Mouse (Mus musculus) liver, embryonic 13.5 days (tissue): ENCODE data around the gene Hecw2. TPM values are rescaled to one million over a fixed set of nuclear protein-coding genes. Genes with fewer than 3 reads are reported as not detected.

Source experiments
- ATAC-seq: fragments of 200-750 bp; cut with Nextera tagmentation; 2 replicates; pipeline ENCODE4 v1.8.0; 2017; ENCODE audit warnings: low read depth, mild to moderate bottlenecking, moderate number of reproducible peaks, moderate library complexity
- DNase-seq: peaks from one replicate; pipeline ENCODE4 v3.0.0; 2022
- H3K27ac ChIP-seq: fragments of 300-500 bp; sonication (generic); 2 replicates; pipeline ENCODE4 v1.5.1; 2015; ENCODE audit warnings: moderate library complexity, mild to moderate bottlenecking, inconsistent platforms
- H3K27me3 ChIP-seq: fragments of 300-500 bp; sonication (generic); 2 replicates; pipeline ENCODE4 v1.6.1; 2015; ENCODE audit warnings: mild to moderate bottlenecking, inconsistent platforms
- H3K36me3 ChIP-seq: fragments of 300-500 bp; sonication (generic); 2 replicates; pipeline ENCODE4 v1.6.1; 2015; ENCODE audit warnings: mild to moderate bottlenecking, inconsistent platforms
- H3K4me1 ChIP-seq: fragments of 300-500 bp; sonication (generic); replicated peaks from 2 replicates; pipeline ENCODE4 v1.6.1; 2015; ENCODE audit warnings: inconsistent platforms
- H3K4me2 ChIP-seq: fragments of 300-500 bp; sonication (generic); 2 replicates; pipeline ENCODE4 v1.6.1; 2015; ENCODE audit warnings: inconsistent platforms, mild to moderate bottlenecking, moderate library complexity
- H3K4me3 ChIP-seq: fragments of 300-500 bp; sonication (generic); replicated peaks from 2 replicates; pipeline ENCODE4 v1.5.1; 2015; ENCODE audit warnings: mild to moderate bottlenecking, inconsistent platforms
- H3K9ac ChIP-seq: fragments of 300-500 bp; sonication (generic); 2 replicates; pipeline ENCODE4 v1.6.1; 2015; ENCODE audit warnings: mild to moderate bottlenecking, inconsistent platforms
- H3K9me3 ChIP-seq: fragments of 300-500 bp; sonication (generic); replicated peaks from 2 replicates; pipeline ENCODE4 v1.6.1; 2016; ENCODE audit warnings: inconsistent platforms
- WGBS: fragments of 180-500 bp; shearing (Covaris S2); methylation state at CpG from one replicate; pipeline ENCODE4 v1.1.7; 2015; ENCODE audit not compliant: insufficient replicate concordance; 5-methylcytosine and 5-hydroxymethylcytosine counted together
- polyA plus RNA-seq: library from polyadenylated mRNA; unstranded; fragments of >200 nt; fragmentation: Nextera tagmentation; extraction: Ambion mirVana; gene quantifications from 2 replicates; pipeline ENCODE4 v1.2.1, GENCODE M21; 2015

Hecw2 gene
- polyA plus RNA-seq, 1 experiment from 2014 or later = 0.45 TPM

DNA sequence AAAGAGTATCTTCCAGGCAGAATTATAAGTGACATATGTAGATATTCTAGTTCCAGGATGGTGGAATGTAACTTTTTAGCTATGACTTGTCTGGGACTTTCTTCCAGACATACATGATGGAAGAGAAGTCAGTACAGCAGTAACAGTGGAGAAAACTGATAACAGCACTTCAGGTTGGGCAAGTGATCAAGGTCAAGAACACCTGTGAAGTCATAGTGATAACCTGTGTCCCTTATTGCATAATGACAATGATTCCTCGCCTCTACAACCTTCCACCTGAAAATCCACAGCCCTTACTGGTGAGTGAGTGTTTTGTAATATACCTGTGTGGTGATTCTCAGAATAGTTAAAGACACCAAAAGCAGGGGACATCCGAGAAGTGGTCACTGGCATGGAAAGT lies 400.7 kb downstream of the Hecw2 start:
- no peak for ATAC-seq
- 56% methylated on average over 2 of the region's 2 CpGs for WGBS

DNA sequence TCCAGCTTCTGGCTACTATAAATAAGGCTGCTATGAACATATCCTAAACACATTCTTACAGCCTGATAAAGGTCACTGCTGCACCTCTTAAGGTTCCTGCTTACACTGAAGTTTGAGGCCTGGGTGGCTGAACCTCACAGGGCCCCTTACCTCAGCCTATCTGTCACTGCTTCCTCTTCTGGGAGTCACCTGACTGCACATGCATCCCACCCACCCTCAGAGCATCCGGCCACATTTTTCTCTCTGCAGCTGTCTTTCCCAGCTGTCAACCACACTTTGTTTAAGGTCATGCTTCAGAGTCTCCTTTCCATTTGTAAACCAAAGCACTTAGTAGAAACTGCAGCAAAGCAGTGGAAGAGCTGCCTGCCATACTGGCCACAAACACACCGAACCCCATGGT lies 403.6 kb downstream of the Hecw2 start:
- Histone ChIP-seq H3K4me1 (no peaks in the 10 kb centered on the region), H3K4me3 (no peak overlapping the region), H3K4me2 (no peak overlapping the region), H3K27ac (no peak overlapping the region), H3K9me3 (no peaks in the 10 kb centered on the region), H3K27me3 (no peaks in the 10 kb centered on the region), H3K9ac (no peak overlapping the region), H3K36me3 (no peaks in the 10 kb centered on the region)
- DNase-seq = no peak
- no peak for ATAC-seq
- WGBS = 47% methylated on average over 2 of the region's 2 CpGs

More for the DNA sequence above, 400.7 kb downstream of the Hecw2 start:
- no peaks in the 10 kb centered on the region for H3K9me3 ChIP-seq
- H3K4me1 ChIP-seq = no peaks in the 10 kb centered on the region
- no peak overlapping the region for H3K27ac ChIP-seq
- no peak overlapping the region for H3K4me2 ChIP-seq
- H3K9ac ChIP-seq = no peak overlapping the region
- no peaks in the 10 kb centered on the region for H3K36me3 ChIP-seq
- H3K4me3 ChIP-seq = no peak overlapping the region
- no peaks in the 10 kb centered on the region for H3K27me3 ChIP-seq
- no peak for DNase-seq

DNA sequence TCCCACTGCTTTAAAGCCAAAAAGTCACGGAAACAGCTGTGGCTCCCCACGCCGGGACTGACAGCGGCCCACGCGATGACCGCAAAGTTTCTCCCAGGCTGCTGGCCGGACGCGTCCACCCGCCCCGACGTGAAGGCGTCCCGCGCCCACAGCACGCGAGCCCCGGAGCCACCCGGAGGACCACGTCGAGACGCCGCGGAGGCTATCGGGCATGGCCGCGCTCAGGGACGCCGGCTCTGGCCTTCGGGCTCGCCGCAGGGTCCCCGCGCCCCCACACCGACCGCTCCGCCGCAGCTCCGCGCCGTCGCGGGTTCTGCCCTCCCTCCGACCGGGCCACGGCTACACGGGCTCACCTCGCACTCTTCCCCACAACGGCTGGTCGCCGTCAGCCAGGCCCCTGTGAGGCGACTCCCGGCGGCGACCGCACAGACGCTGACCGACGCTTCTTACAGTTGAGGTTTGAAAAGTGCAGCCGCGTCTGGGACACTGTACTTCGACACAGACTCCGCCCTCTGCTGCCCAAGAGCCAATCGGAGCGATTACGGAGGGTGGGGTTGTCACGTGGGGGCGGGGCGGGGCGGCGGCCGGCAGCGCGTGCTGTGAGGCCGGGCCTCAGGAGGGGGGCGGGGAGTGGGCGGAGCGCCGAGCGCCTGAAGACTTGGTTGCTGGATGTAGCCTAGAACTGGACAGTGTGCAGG lies 410.1 kb downstream of the Hecw2 start, which contains the start of gene Stk17b:
TSS of gene Stk17b (minus strand) at position 504 of the 698 bp plus-strand sequence.
- Histone ChIP-seq H3K4me3 (peak within 1 kb of the TSS; percentile 95), H3K4me1 (peaks cover 13% of the 10 kb centered on the region), H3K9ac (peak within 1 kb of the TSS; percentile 98), H3K9me3 (no peaks in the 10 kb centered on the region), H3K4me2 (peak within 1 kb of the TSS; percentile 74), H3K27ac (peak within 1 kb of the TSS; percentile 96), H3K36me3 (no peaks in the 10 kb centered on the region), H3K27me3 (no peaks in the 10 kb centered on the region)
- ATAC-seq = peak; percentile 96
- DNase-seq = peak; percentile 86
- WGBS = under 1% methylated on average over 81 of the region's 81 CpGs

DNA sequence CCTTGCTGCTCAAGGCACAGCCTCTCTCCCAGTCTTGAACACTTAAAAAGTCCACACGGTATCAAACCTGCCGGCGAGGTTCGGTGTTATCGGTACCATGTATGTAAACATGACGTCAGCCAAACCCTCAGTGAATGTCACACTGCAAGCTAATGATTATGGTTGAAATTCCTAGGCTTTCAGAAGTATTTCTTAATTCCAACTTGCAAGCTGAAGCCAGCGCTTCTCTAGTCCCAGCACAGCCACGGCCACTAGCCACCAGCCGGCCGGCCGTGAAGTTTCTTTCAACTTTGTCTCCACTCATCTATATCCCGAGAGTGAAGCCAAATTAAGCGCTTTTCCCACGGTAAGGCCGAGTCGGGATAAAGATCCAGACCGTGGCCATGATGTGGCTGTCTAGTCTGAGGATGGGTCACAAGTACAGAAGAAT lies 410.7 kb downstream of the Hecw2 start:
- H3K4me1 ChIP-seq = peaks cover 13% of the 10 kb centered on the region
- H3K36me3 ChIP-seq = no peaks in the 10 kb centered on the region
- H3K27me3 ChIP-seq = no peaks in the 10 kb centered on the region
- peak overlapping the region; percentile 95 for H3K4me3 ChIP-seq
- H3K9ac ChIP-seq = peak overlapping the region; percentile 98
- DNase-seq = peak; percentile 53
- under 1% methylated on average over 17 of the region's 17 CpGs for WGBS
- no peaks in the 10 kb centered on the region for H3K9me3 ChIP-seq
- peak overlapping the region; percentile 74 for H3K4me2 ChIP-seq
- peak overlapping the region; percentile 96 for H3K27ac ChIP-seq
- ATAC-seq = peak; percentile 56

DNA sequence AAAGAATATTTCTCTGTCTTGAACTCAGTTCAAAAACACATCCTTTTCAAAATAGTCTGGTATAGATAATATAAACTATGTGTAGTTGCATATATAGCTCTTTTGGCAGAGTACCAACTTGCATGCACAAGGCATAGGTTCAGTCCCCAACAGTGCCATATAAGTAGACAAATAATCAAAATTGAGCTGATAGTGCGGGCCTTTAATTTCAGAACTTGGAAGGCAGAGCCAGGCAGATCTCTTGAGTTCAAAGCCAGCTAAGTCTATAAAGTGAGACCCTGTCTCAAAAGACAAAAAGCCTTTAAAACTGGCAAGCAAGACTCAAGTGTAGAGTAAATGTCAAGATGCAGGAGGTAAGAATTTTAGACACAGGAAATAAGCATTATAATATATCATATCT lies 412.0 kb downstream of the Hecw2 start:
- no peaks in the 10 kb centered on the region for H3K9me3 ChIP-seq
- peak overlapping the region; percentile 46; the same call in 1 of the 2 replicates for H3K4me2 ChIP-seq
- peak overlapping the region; percentile 36 for H3K4me3 ChIP-seq
- ATAC-seq = no peak
- 82% methylated on average over 1 of the region's 1 CpGs for WGBS
- H3K4me1 ChIP-seq = peaks cover 14% of the 10 kb centered on the region
- no peak overlapping the region for H3K9ac ChIP-seq
- H3K27ac ChIP-seq = no peak overlapping the region
- no peak for DNase-seq
- no peaks in the 10 kb centered on the region for H3K36me3 ChIP-seq
- H3K27me3 ChIP-seq = no peaks in the 10 kb centered on the region

DNA sequence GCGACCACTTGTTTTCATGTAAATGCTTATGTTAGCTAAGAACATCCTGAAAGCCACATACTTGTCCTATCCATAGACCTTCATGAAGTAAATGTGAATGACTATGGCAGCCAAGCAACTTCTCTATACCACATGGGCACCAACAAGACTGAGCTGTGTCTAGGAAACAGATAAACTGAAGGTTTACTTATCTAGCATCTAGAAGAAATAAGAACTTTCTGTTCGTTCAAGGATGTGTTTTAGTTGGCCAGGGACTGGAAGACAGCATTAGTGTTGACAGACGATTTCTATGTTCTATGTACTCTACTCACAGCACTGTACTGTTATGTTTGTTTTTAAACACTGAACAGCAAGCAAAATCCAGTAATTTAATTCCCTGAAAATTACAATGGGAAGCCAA lies 412.9 kb downstream of the Hecw2 start:
- no peak overlapping the region for H3K27ac ChIP-seq
- 44% methylated on average over 3 of the region's 3 CpGs for WGBS
- H3K9ac ChIP-seq = no peak overlapping the region
- peaks cover 17% of the 10 kb centered on the region for H3K4me1 ChIP-seq
- no peaks in the 10 kb centered on the region for H3K27me3 ChIP-seq
- H3K4me3 ChIP-seq = no peak overlapping the region
- DNase-seq = no peak
- H3K9me3 ChIP-seq = no peaks in the 10 kb centered on the region
- no peaks in the 10 kb centered on the region for H3K36me3 ChIP-seq
- no peak for ATAC-seq
- peak overlapping the region; percentile 32; the same call in 1 of the 2 replicates for H3K4me2 ChIP-seq

DNA sequence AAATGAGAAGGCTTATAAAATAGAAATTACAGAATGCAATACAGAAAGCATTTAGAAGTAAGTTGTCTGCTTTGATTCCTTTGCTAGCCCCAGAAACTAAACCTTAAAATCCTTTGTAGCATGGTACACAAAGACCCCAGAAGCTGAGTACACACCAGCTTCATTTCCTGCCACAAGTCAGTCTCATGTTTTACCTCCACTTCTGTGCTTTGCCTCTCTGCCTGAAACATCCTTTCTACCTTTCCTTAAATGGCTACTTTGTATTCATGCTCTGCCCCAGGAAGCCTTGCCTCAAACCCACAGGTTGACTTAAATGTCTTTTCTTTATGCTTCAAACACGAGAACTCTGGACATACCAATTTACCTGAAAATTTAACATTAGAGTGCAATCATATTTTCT lies 413.7 kb downstream of the Hecw2 start:
- H3K36me3 ChIP-seq = no peaks in the 10 kb centered on the region
- H3K4me1 ChIP-seq = peaks cover 22% of the 10 kb centered on the region
- no peak for ATAC-seq
- H3K27me3 ChIP-seq = no peaks in the 10 kb centered on the region
- no peak overlapping the region for H3K27ac ChIP-seq
- no peak overlapping the region for H3K9ac ChIP-seq
- no peak overlapping the region for H3K4me2 ChIP-seq
- 61% methylated on average over 1 of the region's 1 CpGs for WGBS
- no peak for DNase-seq
- no peak overlapping the region for H3K4me3 ChIP-seq
- no peaks in the 10 kb centered on the region for H3K9me3 ChIP-seq

DNA sequence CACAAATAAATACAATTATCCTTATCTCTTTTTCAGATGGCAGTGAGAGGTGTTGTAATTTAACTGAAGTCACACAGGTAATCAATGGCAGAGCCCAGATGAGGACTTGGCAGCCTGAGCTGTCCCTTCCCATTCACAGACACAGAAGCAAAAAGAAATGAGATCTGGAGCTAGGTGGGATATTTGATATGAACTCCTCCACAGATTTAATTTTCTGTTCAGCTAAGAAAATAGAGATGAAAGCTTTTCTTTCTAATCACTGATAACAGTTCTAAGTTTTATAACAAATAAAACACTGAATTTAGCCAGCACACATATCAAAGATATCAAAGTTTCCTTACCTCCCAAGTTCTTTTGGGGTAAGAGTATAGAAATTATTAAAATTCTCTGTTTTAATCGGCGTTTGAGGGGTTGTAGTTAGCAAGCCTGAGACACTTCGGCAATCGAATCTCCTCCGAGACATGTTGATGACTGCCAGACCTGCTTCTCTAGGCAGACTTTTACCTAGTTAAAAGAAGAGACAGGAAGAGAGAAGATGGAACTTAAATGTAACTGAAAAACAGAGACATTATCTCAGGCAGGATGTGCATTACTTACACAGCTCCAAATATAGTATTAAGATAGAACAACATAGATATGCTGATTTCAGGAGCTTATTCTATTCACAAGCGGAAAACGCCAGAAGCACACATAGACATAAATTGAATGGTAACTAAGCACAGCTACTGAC lies 418.6 kb downstream of the Hecw2 start:
- Histone ChIP-seq H3K4me2 (no peak overlapping the region), H3K4me1 (0 out of 2 replicates have a peak, but pooled peaks cover 8% of the 10 kb centered on the region), H3K27ac (no peak overlapping the region), H3K9me3 (no peaks in the 10 kb centered on the region), H3K4me3 (no peak overlapping the region), H3K9ac (no peak overlapping the region), H3K27me3 (no peaks in the 10 kb centered on the region), H3K36me3 (peaks cover 3% of the 10 kb centered on the region; the same call in 1 of the 2 replicates)
- 78% methylated on average over 7 of the region's 7 CpGs for WGBS
- ATAC-seq (no peak), DNase-seq (no peak)

DNA sequence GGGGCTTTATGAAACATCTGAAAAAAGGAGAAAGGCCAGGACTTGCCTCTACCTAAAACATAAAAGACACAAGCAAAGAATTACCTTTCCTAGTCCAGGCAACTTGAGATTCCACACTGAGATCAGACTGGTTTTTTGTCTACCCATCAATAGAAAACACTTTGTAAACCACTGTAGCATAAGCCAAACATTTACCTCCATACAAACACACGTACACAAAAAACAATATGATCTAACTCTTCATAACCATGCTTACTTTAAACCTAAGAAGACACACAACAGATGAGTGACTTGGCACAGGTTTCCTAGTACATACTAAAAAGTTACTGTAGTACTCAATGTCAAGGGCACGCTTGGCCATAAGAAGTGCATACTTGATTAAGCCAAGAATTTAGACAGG lies 419.4 kb downstream of the Hecw2 start:
- no peaks in the 10 kb centered on the region for H3K27me3 ChIP-seq
- H3K4me3 ChIP-seq = no peak overlapping the region
- 82% methylated on average over 2 of the region's 2 CpGs for WGBS
- no peak overlapping the region for H3K9ac ChIP-seq
- no peak for DNase-seq
- no peak overlapping the region for H3K27ac ChIP-seq
- peaks cover 4% of the 10 kb centered on the region; the same call in 1 of the 2 replicates for H3K36me3 ChIP-seq
- ATAC-seq = no peak
- H3K4me2 ChIP-seq = no peak overlapping the region
- no peaks in the 10 kb centered on the region for H3K9me3 ChIP-seq
- 0 out of 2 replicates have a peak, but pooled peaks cover 8% of the 10 kb centered on the region for H3K4me1 ChIP-seq

DNA sequence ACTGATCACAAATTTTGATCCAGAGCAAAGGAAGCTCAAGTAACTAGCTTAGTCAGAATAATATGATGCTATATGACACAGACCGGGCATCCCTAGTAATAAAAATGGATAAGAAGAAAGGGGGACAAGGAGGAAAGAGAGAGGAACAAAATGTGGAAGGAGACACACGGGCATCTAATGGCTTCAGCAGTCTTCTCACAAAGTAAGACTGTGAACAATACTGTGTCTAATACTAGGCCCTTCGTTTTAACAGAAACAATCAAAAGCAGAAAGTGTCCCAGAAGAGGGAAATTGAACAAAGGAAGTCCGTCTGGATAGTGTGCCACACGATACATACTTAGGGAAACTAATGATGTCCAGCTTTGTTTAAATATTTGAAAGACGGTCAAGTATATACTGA lies 419.9 kb downstream of the Hecw2 start:
- Histone ChIP-seq H3K4me2 (no peak overlapping the region), H3K9me3 (no peaks in the 10 kb centered on the region), H3K27me3 (no peaks in the 10 kb centered on the region), H3K4me1 (0 out of 2 replicates have a peak, but pooled peaks cover 8% of the 10 kb centered on the region), H3K9ac (no peak overlapping the region), H3K27ac (no peak overlapping the region; the same call in 1 of the 2 replicates), H3K36me3 (peaks cover 7% of the 10 kb centered on the region; the same call in 1 of the 2 replicates), H3K4me3 (no peak overlapping the region)
- DNase-seq (no peak), ATAC-seq (no peak)
- WGBS = 58% methylated on average over 6 of the region's 6 CpGs

DNA sequence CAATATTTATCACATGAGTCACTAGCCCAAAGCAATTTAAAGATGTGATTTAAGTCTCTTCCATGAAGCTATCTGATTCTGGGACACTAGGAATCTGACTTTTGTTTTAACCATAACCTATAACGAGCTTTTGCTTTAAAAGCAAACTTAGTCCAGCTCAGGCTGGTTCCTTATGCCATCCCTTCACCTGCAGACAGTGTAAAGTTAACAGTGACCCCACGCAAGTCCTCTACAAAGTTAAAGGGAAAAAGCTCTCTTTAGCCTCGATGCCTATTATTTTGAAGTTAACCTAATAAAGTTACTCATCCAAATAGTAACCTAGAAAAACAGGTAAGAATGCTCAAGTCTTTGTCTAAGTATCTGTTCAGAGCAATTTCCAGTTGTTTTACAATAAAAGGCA lies 420.4 kb downstream of the Hecw2 start:
- no peaks in the 10 kb centered on the region for H3K27me3 ChIP-seq
- no peak overlapping the region for H3K27ac ChIP-seq
- H3K9me3 ChIP-seq = no peaks in the 10 kb centered on the region
- ATAC-seq (no peak), DNase-seq (no peak)
- H3K4me2 ChIP-seq = no peak overlapping the region
- H3K9ac ChIP-seq = no peak overlapping the region
- no peak overlapping the region for H3K4me3 ChIP-seq
- WGBS = 55% methylated on average over 3 of the region's 3 CpGs
- H3K36me3 ChIP-seq = peaks cover 7% of the 10 kb centered on the region; the same call in 1 of the 2 replicates
- 0 out of 2 replicates have a peak, but pooled peaks cover 8% of the 10 kb centered on the region for H3K4me1 ChIP-seq
